Mouse (Mus musculus): ENCODE results near the gene Fam78a. TPM values are rescaled to one million over a fixed set of nuclear protein-coding genes. Genes with fewer than 3 reads are reported as not detected.

The Fam78a gene
- total RNA-seq, 2 experiments from 2014 or later, result 4.5 to 5.3 TPM

GRCm38 (mm10) chr2:32037279-32037858 lies 47.3 kb downstream of the Fam78a start:
- DNase-seq, result no peak

DNA sequence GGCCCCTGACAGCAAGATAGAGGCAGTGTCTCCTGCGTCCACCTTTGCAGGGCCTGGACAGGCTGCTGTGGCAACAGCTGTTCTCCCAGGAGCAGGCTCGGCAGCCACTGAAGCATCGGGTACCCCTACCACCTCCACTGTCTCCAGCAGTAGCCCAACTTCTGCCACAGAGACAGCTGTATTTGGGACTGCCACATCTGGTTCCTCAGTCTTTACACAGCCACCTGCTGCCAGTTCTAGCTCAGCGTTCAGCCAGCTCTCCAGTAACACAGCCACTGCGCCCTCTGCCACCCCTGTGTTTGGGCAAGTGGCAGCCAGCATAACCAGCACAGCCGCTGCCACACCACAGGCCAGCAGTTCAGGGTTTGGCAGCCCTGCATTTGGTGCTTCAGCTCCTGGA lies 50.5 kb downstream of the Fam78a start:
- no peak for DNase-seq

- DNase-seq, result no peak
Observed at GRCm38 (mm10) chr2:32033436-32033835, 51.2 kb downstream of the Fam78a start.

DNA sequence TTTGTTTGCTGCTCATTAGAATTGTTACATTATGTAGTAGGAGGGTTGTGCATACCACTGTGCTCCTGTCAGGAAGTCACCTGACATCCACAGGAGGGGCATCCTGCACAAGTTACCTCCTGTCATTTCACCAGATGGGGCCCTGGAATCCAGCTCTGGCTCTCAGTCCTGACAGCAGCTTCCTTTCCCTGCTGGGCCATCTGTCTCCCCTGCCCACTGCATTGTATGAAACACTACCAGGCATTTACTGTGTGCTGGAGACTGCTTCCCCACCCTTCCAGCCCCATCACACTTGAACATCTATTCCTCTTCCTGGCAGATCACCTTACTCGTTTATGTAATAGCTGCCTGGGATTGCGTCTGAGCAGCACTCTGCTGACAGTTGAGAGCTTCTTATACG lies 55.0 kb downstream of the Fam78a start:
- DNase-seq, result peak; percentile 34 to 46

DNA sequence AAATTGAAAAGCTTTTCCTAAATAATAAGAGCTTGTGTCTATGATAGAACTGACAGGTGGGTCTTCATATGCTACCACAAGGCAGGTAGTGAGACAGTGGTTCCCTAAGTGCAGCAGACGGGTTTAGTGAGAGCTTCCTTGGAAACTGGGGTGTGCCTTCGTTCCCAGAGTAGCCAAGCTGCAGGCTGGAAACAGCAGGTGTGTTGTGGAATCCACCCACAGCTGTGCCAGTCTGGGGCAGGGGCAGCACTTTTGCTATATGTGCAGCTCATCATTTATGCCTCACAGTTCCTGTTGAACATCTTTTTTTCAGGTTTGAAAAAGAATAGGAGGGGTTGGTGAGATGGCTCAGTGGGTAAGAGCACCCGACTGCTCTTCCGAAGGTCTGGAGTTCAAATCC lies 60.3 kb downstream of the Fam78a start:
- no peak for DNase-seq

DNA sequence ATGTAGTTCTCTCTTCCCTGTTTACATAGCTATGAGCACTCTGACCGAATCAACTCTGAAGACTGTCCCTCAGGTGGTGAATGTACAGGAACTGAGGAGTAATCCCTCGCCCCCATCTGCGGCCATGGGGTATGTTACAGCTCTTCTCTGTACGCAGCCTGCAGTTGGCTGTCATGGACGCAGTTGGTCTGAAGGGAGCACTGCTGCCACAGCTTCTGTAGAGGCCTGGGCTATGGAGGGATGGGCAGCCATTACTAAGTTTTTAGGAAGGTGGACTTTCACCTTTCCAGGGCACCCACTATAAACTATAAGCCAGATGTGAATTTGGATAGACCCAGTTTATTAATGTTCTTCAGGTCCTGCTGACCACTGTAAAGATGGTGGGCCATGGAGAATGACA lies 64.4 kb downstream of the Fam78a start:
- DNase-seq, result no peak

DNA sequence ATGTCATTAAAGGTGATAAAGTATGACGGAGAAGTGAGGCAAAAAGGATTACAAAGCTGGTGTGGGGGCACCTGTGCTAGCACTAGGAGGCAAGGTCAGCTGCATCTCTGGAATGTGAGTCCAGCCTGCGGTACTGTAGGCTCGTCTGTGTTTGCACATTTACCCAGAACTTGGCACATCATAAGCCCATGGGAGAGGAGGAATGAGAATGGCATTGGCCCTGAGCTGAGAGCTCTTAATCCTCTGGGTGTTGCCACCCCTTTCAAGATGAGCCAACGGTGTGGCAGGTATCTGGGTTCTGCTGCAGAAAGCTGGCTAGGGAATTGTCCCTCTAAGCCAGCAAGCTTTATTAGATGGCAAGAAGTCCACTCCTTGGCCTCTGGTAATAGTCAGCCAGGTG lies 65.0 kb downstream of the Fam78a start:
- no peak for DNase-seq

GRCm38 (mm10) chr2:32008716-32009115 lies 75.9 kb downstream of the Fam78a start:
- no peak for DNase-seq

DNA sequence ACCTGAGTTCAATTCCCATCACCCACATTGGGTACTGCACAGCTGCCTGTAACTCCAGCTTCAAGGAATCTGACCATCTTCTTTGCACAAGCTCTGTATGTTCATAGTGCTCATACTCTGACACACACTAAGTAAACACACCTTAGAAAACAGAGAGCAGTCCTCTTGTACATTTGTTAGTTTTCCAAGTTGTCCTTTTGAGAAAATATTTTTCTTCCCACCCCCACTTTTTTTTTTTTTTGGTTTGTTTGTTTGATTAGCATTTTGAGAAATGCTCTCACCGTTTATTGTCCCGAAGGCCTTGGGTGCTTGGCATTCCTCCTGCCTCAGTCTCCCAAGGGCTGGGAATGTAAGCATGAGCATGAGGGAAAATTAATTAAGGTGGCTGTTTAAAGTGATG lies 76.3 kb downstream of the Fam78a start:
- no peak for DNase-seq

Small RNA genes lying within 50 kb of the gene (microRNA-seq; reads per million reads assigned to microRNA genes)
- gene Mir7674, result 1.5 to 1.7 reads per million in 2 experiments

Other genes with a start within 250 kb of the Fam78a start
- gene Fibcd1, start 238.9 kb downstream of the Fam78a start, total RNA-seq (2021), result 100 to 1,000 TPM; 105 to 114 TPM
- gene Lamc3, start 197.6 kb downstream of the Fam78a start, total RNA-seq (2021), result 1 to 10 TPM; 5.7 to 7.2 TPM
- gene Aif1l, start 134.7 kb downstream of the Fam78a start, total RNA-seq (2021), result 1 to 10 TPM; 6.1 to 8.8 TPM
- gene Nup214, start 110.4 kb downstream of the Fam78a start, total RNA-seq (2021), result 10 to 100 TPM; 54.1 to 66.7 TPM
- 10 to 100 TPM; 23.2 to 24.9 TPM for gene Plpp7, start 10.7 kb upstream of the Fam78a start, total RNA-seq (2021)
- gene Prrc2b, start 66.2 kb upstream of the Fam78a start, total RNA-seq (2021), result 100 to 1,000 TPM; 271 to 276 TPM
- gene Pomt1, start 151.7 kb upstream of the Fam78a start, total RNA-seq (2021), result 10 to 100 TPM; 25.6 to 26.4 TPM
- gene Uck1, start 175.3 kb upstream of the Fam78a start, total RNA-seq (2021), result 10 to 100 TPM; 53.1 to 58.3 TPM
- 10 to 100 TPM; 79.9 to 81.2 TPM for gene Golga2, start 202.5 kb upstream of the Fam78a start, total RNA-seq (2021)
- 100 to 1,000 TPM; 208 to 224 TPM for gene Swi5, start 203.2 kb upstream of the Fam78a start, total RNA-seq (2021)